Mouse (Mus musculus) heart, embryonic 15.5 days (tissue): ENCODE results near the gene Fbxo34. TPM values are rescaled to one million over a fixed set of nuclear protein-coding genes. Genes with fewer than 3 reads are reported as not detected.
A peak's percentile ranks its signal among the peaks of the same experiment; 100 is the strongest.
"Not testable (repeated sequence)": the region's sequence is repeated elsewhere in the genome, so short reads cannot be mapped to it uniquely, and the experiment has no call there.

Experiments
- ATAC-seq: fragments of 200-750 bp; cut with Nextera tagmentation; replicated peaks from 2 replicates; pipeline ENCODE4 v1.8.0; 2017; ENCODE audit warnings: low read depth, moderate TSS enrichment; ENCODE audit not compliant: insufficient number of reproducible peaks, insufficient read depth, low FRiP score
- H3K27ac ChIP-seq: fragments of 300-500 bp; sonication (generic); 2 replicates; pipeline ENCODE4 v1.5.1; 2015; ENCODE audit warnings: mild to moderate bottlenecking, inconsistent platforms
- H3K27me3 ChIP-seq: fragments of 300-500 bp; sonication (generic); 2 replicates; pipeline ENCODE4 v1.6.1; 2015; ENCODE audit warnings: inconsistent platforms
- H3K36me3 ChIP-seq: fragments of 300-500 bp; sonication (generic); 2 replicates; pipeline ENCODE4 v1.6.1; 2015; ENCODE audit warnings: mild to moderate bottlenecking, inconsistent platforms
- H3K4me1 ChIP-seq: fragments of 300-500 bp; sonication (generic); replicated peaks from 2 replicates; pipeline ENCODE4 v1.6.1; 2015; ENCODE audit warnings: inconsistent platforms
- H3K4me2 ChIP-seq: fragments of 300-500 bp; sonication (generic); 2 replicates; pipeline ENCODE4 v1.6.1; 2015; ENCODE audit warnings: inconsistent platforms, mild to moderate bottlenecking, moderate library complexity
- H3K4me3 ChIP-seq: fragments of 300-500 bp; sonication (generic); 2 replicates; pipeline ENCODE4 v1.5.1; 2015; ENCODE audit warnings: mild to moderate bottlenecking, inconsistent platforms
- H3K9ac ChIP-seq: fragments of 300-500 bp; sonication (generic); 2 replicates; pipeline ENCODE4 v1.6.1; 2015; ENCODE audit warnings: mild to moderate bottlenecking, inconsistent platforms
- H3K9me3 ChIP-seq: fragments of 300-500 bp; sonication (generic); replicated peaks from 2 replicates; pipeline ENCODE4 v1.6.1; 2016; ENCODE audit warnings: inconsistent platforms
- WGBS: fragments of 180-500 bp; shearing (Covaris S2); methylation state at CpG from one replicate; pipeline ENCODE4 v1.1.7; 2015; ENCODE audit warnings: mixed read lengths; 5-methylcytosine and 5-hydroxymethylcytosine counted together
- polyA plus RNA-seq: library from polyadenylated mRNA; unstranded; fragments of >200 nt; fragmentation: Nextera tagmentation; extraction: Ambion mirVana; gene quantifications from 2 replicates; pipeline ENCODE4 v1.2.1, GENCODE M21; 2015

Fbxo34 gene
- 13.4 and 18.3 TPM in 2 replicates for polyA plus RNA-seq

GRCm38 (mm10) chr14:47450121-47450520 lies at the start of gene Fbxo34:
Gene Fbxo34, plus strand, starts transcription at chr14:47450421.
- not testable (repeated sequence) for H3K27ac ChIP-seq, H3K9ac ChIP-seq, H3K9me3 ChIP-seq, H3K4me1 ChIP-seq, H3K36me3 ChIP-seq, ATAC-seq, H3K27me3 ChIP-seq, H3K4me2 ChIP-seq, H3K4me3 ChIP-seq
- 86% methylated on average over 3 of the region's 5 CpGs for WGBS

GRCm38 (mm10) chr14:47402735-47403134 lies 47.5 kb upstream of the Fbxo34 start:
- no peaks in the 10 kb centered on the region for H3K27me3 ChIP-seq
- H3K9me3 ChIP-seq = no peaks in the 10 kb centered on the region
- no peak overlapping the region for H3K4me3 ChIP-seq
- no peak for ATAC-seq
- no peak overlapping the region for H3K9ac ChIP-seq
- WGBS = 91% methylated on average over 8 of the region's 8 CpGs
- H3K27ac ChIP-seq = no peak overlapping the region
- no peaks in the 10 kb centered on the region for H3K4me1 ChIP-seq
- no peak overlapping the region for H3K4me2 ChIP-seq
- H3K36me3 ChIP-seq = peaks cover 86% of the 10 kb centered on the region

- no peak overlapping the region for H3K27ac ChIP-seq
- H3K4me1 ChIP-seq = no peaks in the 10 kb centered on the region
- H3K36me3 ChIP-seq = peaks cover 86% of the 10 kb centered on the region
- H3K27me3 ChIP-seq = no peaks in the 10 kb centered on the region
- no peak for ATAC-seq
- no peak overlapping the region for H3K4me3 ChIP-seq
- H3K4me2 ChIP-seq = no peak overlapping the region
- 88% methylated on average over 9 of the region's 9 CpGs for WGBS
- H3K9me3 ChIP-seq = no peaks in the 10 kb centered on the region
- no peak overlapping the region for H3K9ac ChIP-seq
Measured at GRCm38 (mm10) chr14:47406000-47406399, 44.2 kb upstream of the Fbxo34 start.

GRCm38 (mm10) chr14:47417346-47417745 lies 32.9 kb upstream of the Fbxo34 start:
- H3K27me3 ChIP-seq = no peaks in the 10 kb centered on the region
- peak overlapping the region; percentile 76 for H3K4me3 ChIP-seq
- no peak for ATAC-seq
- peak overlapping the region; percentile 74 for H3K4me2 ChIP-seq
- H3K9ac ChIP-seq = peak overlapping the region; percentile 49
- peaks cover 31% of the 10 kb centered on the region for H3K36me3 ChIP-seq
- H3K9me3 ChIP-seq = no peaks in the 10 kb centered on the region
- no peak overlapping the region for H3K27ac ChIP-seq
- H3K4me1 ChIP-seq = peaks cover 12% of the 10 kb centered on the region
- WGBS = 36% methylated on average over 3 of the region's 3 CpGs

- peak; percentile 96 for ATAC-seq
- Histone ChIP-seq H3K9ac (peak within 1 kb of the TSS; percentile 49), H3K4me1 (peaks cover 12% of the 10 kb centered on the region), H3K36me3 (peaks cover 25% of the 10 kb centered on the region), H3K4me3 (peak within 1 kb of the TSS; percentile 76), H3K4me2 (peak within 1 kb of the TSS; percentile 74), H3K27me3 (no peaks in the 10 kb centered on the region), H3K27ac (peak within 1 kb of the TSS; percentile 64; the same call in 1 of the 2 replicates), H3K9me3 (no peaks in the 10 kb centered on the region)
- 2% methylated on average over 36 of the region's 36 CpGs for WGBS
Measured at GRCm38 (mm10) chr14:47417775-47418665, 32.2 kb upstream of the Fbxo34 start, which contains the start of gene Dlgap5. Gene Dlgap5, minus strand, starts transcription at chr14:47418407.

GRCm38 (mm10) chr14:47418666-47418991 lies 31.6 kb upstream of the Fbxo34 start:
- 45% methylated on average over 5 of the region's 5 CpGs for WGBS
- H3K9ac ChIP-seq = no peak overlapping the region
- peak overlapping the region; percentile 74 for H3K4me2 ChIP-seq
- H3K36me3 ChIP-seq = peaks cover 24% of the 10 kb centered on the region
- no peaks in the 10 kb centered on the region for H3K27me3 ChIP-seq
- no peaks in the 10 kb centered on the region for H3K9me3 ChIP-seq
- H3K4me3 ChIP-seq = peak overlapping the region; percentile 76
- peaks cover 12% of the 10 kb centered on the region for H3K4me1 ChIP-seq
- no peak for ATAC-seq
- peak overlapping the region; percentile 19; the same call in 1 of the 2 replicates for H3K27ac ChIP-seq

GRCm38 (mm10) chr14:47419034-47419625 lies 31.1 kb upstream of the Fbxo34 start:
- H3K4me1 ChIP-seq = peaks cover 12% of the 10 kb centered on the region
- H3K4me2 ChIP-seq = no peak overlapping the region
- peaks cover 19% of the 10 kb centered on the region for H3K36me3 ChIP-seq
- WGBS = 77% methylated on average over 9 of the region's 9 CpGs
- H3K27me3 ChIP-seq = no peaks in the 10 kb centered on the region
- no peak overlapping the region for H3K4me3 ChIP-seq
- no peaks in the 10 kb centered on the region for H3K9me3 ChIP-seq
- ATAC-seq = no peak
- 0 out of 2 replicates have a peak overlapping the region, but pooled peaks have one; percentile 19 for H3K27ac ChIP-seq
- H3K9ac ChIP-seq = no peak overlapping the region

GRCm38 (mm10) chr14:47419723-47420276 lies 30.4 kb upstream of the Fbxo34 start:
- Histone ChIP-seq H3K9me3 (no peaks in the 10 kb centered on the region), H3K4me2 (no peak overlapping the region), H3K4me3 (no peak overlapping the region), H3K27me3 (no peaks in the 10 kb centered on the region), H3K9ac (no peak overlapping the region), H3K4me1 (peaks cover 12% of the 10 kb centered on the region), H3K36me3 (peaks cover 12% of the 10 kb centered on the region), H3K27ac (no peak overlapping the region)
- 93% methylated on average over 24 of the region's 24 CpGs for WGBS
- ATAC-seq = no peak

GRCm38 (mm10) chr14:47421606-47422005 lies 28.6 kb upstream of the Fbxo34 start:
- Histone ChIP-seq H3K9me3 (no peaks in the 10 kb centered on the region), H3K27me3 (no peaks in the 10 kb centered on the region), H3K4me3 (no peak overlapping the region), H3K4me2 (no peak overlapping the region), H3K27ac (no peak overlapping the region), H3K36me3 (no peaks in the 10 kb centered on the region), H3K9ac (no peak overlapping the region), H3K4me1 (peaks cover 12% of the 10 kb centered on the region)
- ATAC-seq = no peak
- 41% methylated on average over 2 of the region's 2 CpGs for WGBS

GRCm38 (mm10) chr14:47422466-47422865 lies 27.8 kb upstream of the Fbxo34 start:
- no peak overlapping the region for H3K4me2 ChIP-seq
- WGBS = 64% methylated on average over 4 of the region's 4 CpGs
- H3K36me3 ChIP-seq = no peaks in the 10 kb centered on the region
- H3K27ac ChIP-seq = no peak overlapping the region
- no peak overlapping the region for H3K4me3 ChIP-seq
- no peaks in the 10 kb centered on the region for H3K27me3 ChIP-seq
- peaks cover 4% of the 10 kb centered on the region for H3K4me1 ChIP-seq
- no peak overlapping the region for H3K9ac ChIP-seq
- ATAC-seq = no peak
- no peaks in the 10 kb centered on the region for H3K9me3 ChIP-seq

- no peaks in the 10 kb centered on the region for H3K9me3 ChIP-seq
- no peaks in the 10 kb centered on the region for H3K27me3 ChIP-seq
- no peak overlapping the region for H3K4me3 ChIP-seq
- no peak overlapping the region for H3K4me2 ChIP-seq
- no peak overlapping the region for H3K9ac ChIP-seq
- H3K27ac ChIP-seq = no peak overlapping the region
- no peaks in the 10 kb centered on the region for H3K4me1 ChIP-seq
- ATAC-seq = no peak
- no peaks in the 10 kb centered on the region for H3K36me3 ChIP-seq
Measured at GRCm38 (mm10) chr14:47432987-47433386, 17.2 kb upstream of the Fbxo34 start.
